Mouse (Mus musculus): ENCODE measurements around the gene B3galnt2.

B3galnt2 gene

GRCm38 (mm10) chr13:14011454-14011995, 57.3 kb downstream of the B3galnt2 start:
- WGBS: 96% methylated on average over 4 of the region's 4 CpGs

DNA sequence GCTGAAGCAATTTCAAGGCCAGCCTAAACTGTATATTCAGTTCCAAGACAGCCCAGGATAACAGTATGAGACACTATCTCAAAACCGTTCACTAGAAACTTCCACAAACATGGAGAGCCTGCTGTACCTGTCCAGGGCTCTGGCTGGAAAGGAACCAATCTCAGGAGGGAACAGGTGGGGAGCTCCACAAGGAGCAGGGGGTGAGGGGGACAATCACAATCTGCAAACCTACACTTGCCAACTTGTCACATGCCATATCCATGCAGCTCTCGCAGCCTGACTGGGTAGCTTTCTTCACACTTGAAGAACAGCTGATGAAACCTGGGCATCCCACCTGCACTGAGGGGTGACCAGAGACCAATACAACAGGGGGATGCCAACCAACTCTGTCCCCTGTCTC, 59.7 kb downstream of the B3galnt2 start:
- WGBS: 87% methylated on average over 2 of the region's 2 CpGs

GRCm38 (mm10) chr13:14014540-14014939, 60.3 kb downstream of the B3galnt2 start:
- 88% methylated on average over 4 of the region's 4 CpGs for WGBS

GRCm38 (mm10) chr13:14015609-14016008, 61.3 kb downstream of the B3galnt2 start:
- 89% methylated on average over 6 of the region's 6 CpGs for WGBS

DNA sequence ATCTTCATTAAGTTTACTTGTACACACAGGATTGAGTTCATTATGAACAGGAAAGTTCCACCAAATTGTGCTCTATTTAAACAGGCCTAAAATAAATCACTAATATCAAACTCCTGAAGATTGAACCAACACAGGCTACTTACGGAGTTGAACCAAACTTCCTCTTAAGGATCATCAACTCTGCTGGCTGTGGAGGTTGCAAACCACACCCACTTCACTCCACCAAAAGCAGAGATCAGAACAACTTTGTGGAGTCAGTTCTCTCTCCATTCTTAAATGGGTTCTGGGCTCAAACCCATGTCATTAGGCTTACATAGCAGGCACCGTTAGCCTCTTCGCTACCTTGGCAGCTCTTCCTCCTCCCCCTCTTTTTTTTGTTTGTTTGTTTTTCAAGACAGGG, 64.6 kb downstream of the B3galnt2 start:
- 87% methylated on average over 3 of the region's 3 CpGs for WGBS

- 87% methylated on average over 11 of the region's 12 CpGs for WGBS
These were observed 67.1 kb downstream of the B3galnt2 start for GRCm38 (mm10) chr13:14021417-14021816.

DNA sequence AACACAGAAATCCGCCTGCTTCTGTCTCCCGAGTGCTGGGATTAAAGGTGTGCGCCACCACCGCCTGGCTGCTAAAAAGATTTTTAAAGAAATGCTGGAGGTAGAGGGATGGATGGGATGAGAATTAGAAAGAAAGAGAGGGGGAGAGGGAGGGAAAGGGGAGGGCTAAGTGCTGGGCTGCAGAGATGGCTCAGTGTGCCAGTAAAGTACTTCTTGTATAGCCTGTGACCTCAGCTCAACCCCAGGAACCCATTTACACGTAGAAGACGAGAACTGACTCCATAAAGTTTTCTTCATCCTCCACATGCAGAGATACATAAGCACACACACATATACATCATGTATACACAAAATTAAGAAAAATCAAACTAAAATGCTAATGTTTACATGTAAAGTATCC, 71.3 kb downstream of the B3galnt2 start:
- WGBS: 95% methylated on average over 6 of the region's 6 CpGs

GRCm38 (mm10) chr13:14026154-14026820, 72.0 kb downstream of the B3galnt2 start:
- WGBS: 93% methylated on average over 6 of the region's 6 CpGs

- 92% methylated on average over 5 of the region's 5 CpGs for WGBS
These were observed 79.2 kb downstream of the B3galnt2 start for GRCm38 (mm10) chr13:14033309-14034072.

DNA sequence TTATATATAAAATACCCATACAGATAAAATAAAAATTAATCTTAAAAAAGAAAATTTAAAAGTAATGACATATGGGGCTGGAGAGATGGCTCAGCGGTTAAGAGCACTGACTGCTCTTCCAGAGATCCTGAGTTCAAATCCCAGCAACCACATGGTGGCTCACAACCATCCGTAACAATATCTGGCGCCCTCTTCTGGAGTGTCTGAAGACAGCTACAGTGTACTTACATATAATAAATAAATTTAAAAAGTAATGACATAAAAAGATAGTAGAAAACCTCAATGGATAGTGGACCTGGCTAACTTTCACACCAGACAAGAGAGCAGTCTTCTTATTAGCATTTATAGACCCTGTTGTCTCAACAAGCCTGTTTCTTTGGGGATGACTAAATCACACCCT, 81.1 kb downstream of the B3galnt2 start:
- 94% methylated on average over 3 of the region's 3 CpGs for WGBS

GRCm38 (mm10) chr13:14035875-14036630, 81.8 kb downstream of the B3galnt2 start:
- 62% methylated on average over 11 of the region's 11 CpGs for WGBS

- WGBS: 1% methylated on average over 8 of the region's 8 CpGs
These were observed 84.6 kb downstream of the B3galnt2 start for GRCm38 (mm10) chr13:14038911-14039291.

DNA sequence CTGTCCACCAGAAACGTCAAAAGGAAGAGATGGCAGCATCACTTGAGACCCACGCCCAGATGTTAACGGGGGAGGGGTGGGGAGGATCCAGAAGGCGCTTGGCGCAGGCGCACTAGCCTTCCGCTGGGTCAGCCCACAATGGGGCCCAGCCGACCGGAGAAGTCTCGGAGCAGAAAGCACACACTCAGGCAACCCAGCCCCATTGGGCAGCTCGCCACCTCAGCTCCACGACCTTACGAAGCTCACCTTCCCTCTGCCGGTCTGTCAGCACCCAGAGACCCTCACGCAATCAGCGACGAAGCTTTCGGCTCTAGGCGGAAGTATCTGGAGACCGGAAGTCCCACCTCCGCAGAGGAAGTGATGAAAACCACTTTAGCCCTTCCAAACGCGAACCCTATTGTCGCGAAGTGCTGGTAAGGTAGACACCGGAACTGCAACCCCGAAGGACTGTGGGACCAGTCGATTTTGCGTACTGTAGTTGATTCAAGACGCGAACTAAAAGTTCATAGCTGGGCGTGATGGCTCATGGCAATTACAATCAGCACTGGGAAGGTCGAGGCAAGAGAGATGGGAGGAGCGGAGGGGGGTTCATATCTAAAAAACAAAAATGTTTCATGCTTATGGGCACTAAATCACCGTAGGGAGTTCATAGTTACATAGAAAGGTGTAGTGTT, 85.2 kb downstream of the B3galnt2 start, which contains the start of gene Tbce:
Gene Tbce, minus strand, starts transcription at position 347 of the 674 bp plus-strand sequence.
- under 1% methylated on average over 35 of the region's 35 CpGs for WGBS

DNA sequence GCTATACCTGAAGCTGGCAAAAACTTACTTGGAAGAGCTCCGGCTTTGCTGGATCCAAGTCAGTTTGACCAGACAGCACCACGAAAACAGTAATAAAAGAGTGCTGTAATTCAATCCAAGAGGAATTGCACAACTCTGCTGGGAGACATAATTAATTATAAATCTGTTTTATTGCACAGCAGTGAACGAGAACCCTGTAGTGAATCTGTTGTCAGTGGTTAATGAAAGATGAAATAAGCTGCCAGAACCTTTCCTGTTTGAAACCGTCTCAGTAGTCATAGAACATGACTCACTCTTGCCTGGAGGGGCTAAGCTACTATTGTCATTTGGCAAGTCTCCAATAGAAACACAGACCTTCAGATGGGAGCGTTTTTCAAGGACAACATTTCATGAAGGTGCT, 85.9 kb downstream of the B3galnt2 start:
- WGBS: 17% methylated on average over 5 of the region's 5 CpGs

DNA sequence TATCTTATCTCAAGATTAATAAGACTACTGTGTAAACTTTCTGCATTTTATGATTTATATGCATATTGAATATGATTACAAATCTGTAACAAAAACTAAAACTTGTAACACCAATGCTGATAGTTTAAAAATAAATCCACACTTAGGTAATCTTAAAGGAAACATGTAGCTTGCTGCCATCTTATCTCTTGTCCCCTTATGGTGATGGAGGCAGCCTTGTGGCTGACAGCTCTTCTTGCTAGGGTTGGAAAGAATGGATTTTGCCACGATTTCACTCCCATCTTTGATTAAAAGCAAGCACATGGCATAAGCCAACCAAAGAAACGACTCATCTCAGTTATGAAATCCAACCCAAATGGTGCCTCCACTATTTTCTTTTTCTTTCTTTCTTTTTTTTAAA, 90.3 kb downstream of the B3galnt2 start:
- 67% methylated on average over 2 of the region's 2 CpGs for WGBS
